In genomic region chr7:109968924-109969450, GRCm38 (mm10) we compare ENCODE assay signal across 8 mouse cellular contexts. TPM values are rescaled to one million over a fixed set of nuclear protein-coding genes. Genes with fewer than 3 reads are reported as not detected.
DNase-seq lines count a peak whose midpoint lies in the region; ATAC-seq and TF ChIP-seq lines count a peak whose summit lies in the region.

No protein-coding gene starts in this region.

- peak overlapping the region; percentile 23; the same call in 1 of the 2 replicates for H3K27ac ChIP-seq in cerebellum, adult 2 months (ENCODE audit: insufficient read depth, low read length)
- peak overlapping the region; percentile 36 to 76; a peak in 3 of 4 replicates for H3K27ac ChIP-seq in heart, embryonic 14.5 days (replicated peaks in 1 of 2; ENCODE audit: control insufficient read depth in 1 of 2, insufficient read depth in 1 of 2, low read depth in 2 of 2, low read length in 2 of 2)
- peak overlapping the region; percentile 84 for H3K27ac ChIP-seq in layer of hippocampus, adult 2 months
- H3K27ac ChIP-seq in neural tube, embryonic 13.5 days (replicated peaks) = peak overlapping the region; percentile 89

- no peaks in the 10 kb centered on the region for H3K9me3 ChIP-seq in heart, embryonic 14.5 days (ENCODE audit: control insufficient read depth, low read length)
- no peaks in the 10 kb centered on the region for H3K9me3 ChIP-seq in neural tube, embryonic 13.5 days

- 0% methylated on average over 2 of the region's 2 CpGs for WGBS in cerebellum, adult 2 months
- 0% methylated on average over 2 of the region's 2 CpGs for WGBS in heart, embryonic 14.5 days
- WGBS in neural tube, embryonic 13.5 days = 13% methylated on average over 1 of the region's 2 CpGs

- H3K4me3 ChIP-seq in cerebellum, adult 2 months (replicated peaks; ENCODE audit: insufficient read depth, low read depth, low read length) = no peak overlapping the region
- no peak overlapping the region for H3K4me3 ChIP-seq in heart, embryonic 14.5 days (ENCODE audit: control insufficient read depth in 1 of 2, insufficient read depth in 1 of 2, low read depth in 1 of 2, low read length in 2 of 2)
- no peak overlapping the region for H3K4me3 ChIP-seq in layer of hippocampus, adult 2 months
- no peak overlapping the region for H3K4me3 ChIP-seq in neural tube, embryonic 13.5 days

- peak; percentile 31; the same call in 1 of the 2 replicates for TF ChIP-seq CTCF in cerebellum, adult 2 months (IDR thresholded peaks at IDR 0.05; ENCODE audit: borderline replicate concordance, insufficient read depth, low read depth, low read length)
- TF ChIP-seq CTCF in layer of hippocampus, adult 2 months (conservative IDR thresholded peaks at IDR 0.05) = peak; percentile 57

- peaks cover 17% of the 10 kb centered on the region for H3K36me3 ChIP-seq in heart, embryonic 14.5 days (ENCODE audit: control insufficient read depth, insufficient read depth, low read length)
- peaks cover 7% of the 10 kb centered on the region for H3K36me3 ChIP-seq in neural tube, embryonic 13.5 days

- peaks cover 13% of the 10 kb centered on the region; the same call in 1 of the 2 replicates for H3K4me1 ChIP-seq in cerebellum, adult 2 months (ENCODE audit: control insufficient read depth, insufficient read depth, low read length)
- peaks cover 7 to 20% of the 10 kb centered on the region in 2 experiments for H3K4me1 ChIP-seq in heart, embryonic 14.5 days (ENCODE audit: control insufficient read depth in 2 of 2, insufficient read depth in 2 of 2, low read length in 2 of 2)
- peaks cover 19% of the 10 kb centered on the region for H3K4me1 ChIP-seq in neural tube, embryonic 13.5 days (replicated peaks)

- peak; percentile 59 for DNase-seq in gastrocnemius, postnatal 10 days
- no peak for DNase-seq in gastrocnemius, postnatal 36 days
- peak; percentile 60 for DNase-seq in 3T3-L1 (ENCODE audit: low read depth, low spot score)
- peak; percentile 73 to 84 for DNase-seq in cerebellum, adult 2 months
- peak; percentile 44 to 53 for DNase-seq in layer of hippocampus, adult 2 months (ENCODE audit: low spot score in 2 of 2)
- DNase-seq in ovary, postnatal 14 days (ENCODE audit: low spot score) = no peak

- no peak overlapping the region for H3K9ac ChIP-seq in heart, embryonic 14.5 days (ENCODE audit: low read length)
- no peak overlapping the region for H3K9ac ChIP-seq in neural tube, embryonic 13.5 days

- H3K27me3 ChIP-seq in cerebellum, adult 2 months (ENCODE audit: control insufficient read depth, insufficient read depth, low read length) = no peaks in the 10 kb centered on the region
- no peaks in the 10 kb centered on the region for H3K27me3 ChIP-seq in heart, embryonic 14.5 days (ENCODE audit: control insufficient read depth, insufficient read depth, low read length)
- no peaks in the 10 kb centered on the region for H3K27me3 ChIP-seq in neural tube, embryonic 13.5 days

- intact Hi-C loops in gastrocnemius, postnatal 36 days (cut with DNase I) = no loop called here

- no peak for TF ChIP-seq POLR2A in cerebellum, adult 2 months (IDR thresholded peaks at IDR 0.05; ENCODE audit: borderline replicate concordance, insufficient read depth, low read length)

- ATAC-seq in heart, embryonic 14.5 days (ENCODE audit: insufficient number of reproducible peaks, insufficient read depth, low FRiP score, low read depth) = peak; percentile 80
- peak; percentile 85 for ATAC-seq in neural tube, embryonic 13.5 days (ENCODE audit: low read depth)

- H3K4me2 ChIP-seq in heart, embryonic 14.5 days (ENCODE audit: low read length) = no peak overlapping the region
- no peak overlapping the region for H3K4me2 ChIP-seq in neural tube, embryonic 13.5 days

RNA-seq across cellular contexts. Expression of gene Dennd5a, which starts 8.7 kb away (rescaled TPM):
- 10 to 100 TPM; 68.8 to 84.6 TPM for total RNA-seq in gastrocnemius, postnatal 10 days (2021)
- total RNA-seq in gastrocnemius, postnatal 36 days (2021) = 10 to 100 TPM; 41.8 to 47.8 TPM
- 270 TPM in 2 replicates for polyA plus RNA-seq in cerebellum, adult 2 months (2012; rRNA removed)
- polyA plus RNA-seq in heart, embryonic 14.5 days (2014; fragmentation: Nextera tagmentation; extraction: Ambion mirVana) = 62.6 and 66.1 TPM in 2 replicates
- total RNA-seq in layer of hippocampus, adult 2 months (2021) = 100 to 1,000 TPM; 211 to 212 TPM
- 42.2 and 42.5 TPM in 2 replicates for polyA plus RNA-seq in neural tube, embryonic 13.5 days (2015; fragmentation: Nextera tagmentation; extraction: Ambion mirVana)

RNA-seq across cellular contexts. Expression of gene Tmem41b, which starts 17.7 kb away (rescaled TPM):
- 10 to 100 TPM; 28.6 to 41.6 TPM for total RNA-seq in gastrocnemius, postnatal 10 days (2021)
- 10 to 100 TPM; 22.3 to 23.9 TPM for total RNA-seq in gastrocnemius, postnatal 36 days (2021)
- polyA plus RNA-seq in cerebellum, adult 2 months (2012; rRNA removed) = 61.8 and 66.0 TPM in 2 replicates
- 48.4 and 53.5 TPM in 2 replicates for polyA plus RNA-seq in heart, embryonic 14.5 days (2014; fragmentation: Nextera tagmentation; extraction: Ambion mirVana)
- 10 to 100 TPM; 43.9 to 45.3 TPM for total RNA-seq in layer of hippocampus, adult 2 months (2021)
- polyA plus RNA-seq in neural tube, embryonic 13.5 days (2015; fragmentation: Nextera tagmentation; extraction: Ambion mirVana) = 63.7 and 73.2 TPM in 2 replicates

RNA-seq across cellular contexts. Expression of gene Ipo7, which starts 49.1 kb away (rescaled TPM):
- 10 to 100 TPM; 70.7 to 72.6 TPM for total RNA-seq in gastrocnemius, postnatal 10 days (2021)
- 10 to 100 TPM; 74.3 to 79.4 TPM for total RNA-seq in gastrocnemius, postnatal 36 days (2021)
- polyA plus RNA-seq in cerebellum, adult 2 months (2012; rRNA removed) = 46.5 and 50.8 TPM in 2 replicates
- polyA plus RNA-seq in heart, embryonic 14.5 days (2014; fragmentation: Nextera tagmentation; extraction: Ambion mirVana) = 14.6 and 16.3 TPM in 2 replicates
- 100 to 1,000 TPM in 1 of 2 experiments, 10 to 100 TPM in 1; 97.9 to 101 TPM for total RNA-seq in layer of hippocampus, adult 2 months (2021)
- 40.2 and 43.3 TPM in 2 replicates for polyA plus RNA-seq in neural tube, embryonic 13.5 days (2015; fragmentation: Nextera tagmentation; extraction: Ambion mirVana)

Comparison
In these comparisons a context has a peak if more than half of its experiments do, and no peak if none do; other contexts are left out.
1. DNase-seq: peak in gastrocnemius, postnatal 10 days (single experiment), 3T3-L1 (single experiment), cerebellum, adult 2 months (2 of 2) and layer of hippocampus, adult 2 months (2 of 2); none in gastrocnemius, postnatal 36 days (0 of 2) and ovary, postnatal 14 days (single experiment).
2. H3K27ac ChIP-seq: peak in every context shown above with its lines; median percentile 89 in neural tube, embryonic 13.5 days; 84 in layer of hippocampus, adult 2 months; 56 in heart, embryonic 14.5 days; 23 in cerebellum, adult 2 months.